Mouse (Mus musculus): ENCODE results near the gene Ippk.

DNA sequence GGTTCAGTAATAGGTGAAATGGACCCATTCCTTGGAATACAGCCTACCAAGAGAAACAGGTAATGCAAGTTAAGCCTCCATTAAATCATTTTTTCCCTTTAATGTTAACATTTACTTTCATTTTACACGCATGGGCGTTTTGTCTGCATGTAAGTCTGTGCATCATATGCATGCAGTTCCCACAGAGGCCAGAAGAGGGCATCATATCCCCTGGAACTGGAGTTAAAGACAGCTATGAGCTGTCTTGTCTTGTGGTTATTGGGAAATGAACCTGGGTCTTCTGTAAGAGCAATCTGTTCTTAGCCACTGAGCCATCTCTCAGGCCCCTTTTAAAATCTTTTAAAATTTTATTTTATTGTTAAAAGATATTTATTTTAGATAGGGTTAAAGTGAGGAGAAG is 29.7 kb upstream of the Ippk start:
- TF ChIP-seq POLR2A (IDR thresholded peaks at IDR 0.05; ENCODE audit: insufficient read length, low read depth) (no peak), MAX (IDR thresholded peaks at IDR 0.05; ENCODE audit: low read depth) (no peak), E2F4 (IDR thresholded peaks at IDR 0.05; ENCODE audit: insufficient read depth) (no peak), CEBPB (IDR thresholded peaks at IDR 0.05; ENCODE audit: insufficient read depth, poor library complexity, severe bottlenecking) (no peak), TCF12 (IDR thresholded peaks at IDR 0.05; ENCODE audit: insufficient read depth, poor library complexity, severe bottlenecking) (no peak), MYOG (IDR thresholded peaks at IDR 0.05; ENCODE audit: control insufficient read depth in 1 of 3, insufficient read depth in 1 of 3, insufficient read length in 2 of 3, low read depth in 2 of 3) (no peak), REST (IDR thresholded peaks at IDR 0.05; ENCODE audit: insufficient read depth, insufficient read length) (no peak), POLR2AphosphoS2 (IDR thresholded peaks at IDR 0.05; ENCODE audit: insufficient read length, low read depth) (no peak), USF1 (IDR thresholded peaks at IDR 0.05; ENCODE audit: low read depth) (no peak), MYOD1 (IDR thresholded peaks at IDR 0.05; ENCODE audit: control insufficient read depth in 1 of 3, insufficient read length in 2 of 3, low read depth in 2 of 3) (no peak)

Data from myocyte (in vitro differentiated cells).